Mouse (Mus musculus): Measurements from ENCODE around the gene Sh3rf1. TPM values are rescaled to one million over a fixed set of nuclear protein-coding genes. Genes with fewer than 3 reads are reported as not detected.

Sh3rf1 gene
- polyA plus RNA-seq, 1 experiment from 2014 or later, result 28.1 TPM

GRCm38 (mm10) chr8:61302029-61302368, 78.3 kb downstream of the Sh3rf1 start:
- Histone ChIP-seq H3K27ac (peak overlapping the region; percentile 42), H3K4me2 (replicated peaks) (no peak overlapping the region), H3K4me3 (no peak overlapping the region), H3K27me3 (no peaks in the 10 kb centered on the region), H3K36me3 (no peaks in the 10 kb centered on the region), H3K9ac (no peak overlapping the region), H3K9me3 (replicated peaks) (no peaks in the 10 kb centered on the region), H3K4me1 (peaks cover 16% of the 10 kb centered on the region)
- 63% methylated on average over 5 of the region's 5 CpGs for WGBS
- no peak for ATAC-seq (ENCODE audit: low FRiP score)

GRCm38 (mm10) chr8:61305451-61306070, 81.9 kb downstream of the Sh3rf1 start:
- Histone ChIP-seq H3K4me2 (replicated peaks) (no peak overlapping the region), H3K36me3 (no peaks in the 10 kb centered on the region), H3K4me1 (peaks cover 32% of the 10 kb centered on the region), H3K27ac (no peak overlapping the region), H3K9ac (no peak overlapping the region), H3K9me3 (replicated peaks) (no peaks in the 10 kb centered on the region), H3K27me3 (no peaks in the 10 kb centered on the region), H3K4me3 (no peak overlapping the region)
- ATAC-seq (ENCODE audit: low FRiP score), result no peak
- WGBS, result 90% methylated on average over 7 of the region's 7 CpGs

GRCm38 (mm10) chr8:61306501-61307112, 82.9 kb downstream of the Sh3rf1 start:
- WGBS, result 80% methylated on average over 4 of the region's 4 CpGs
- H3K4me2 ChIP-seq (replicated peaks), result no peak overlapping the region
- no peak for ATAC-seq (ENCODE audit: low FRiP score)
- H3K4me1 ChIP-seq, result peaks cover 34% of the 10 kb centered on the region
- no peaks in the 10 kb centered on the region for H3K36me3 ChIP-seq
- H3K9ac ChIP-seq, result no peak overlapping the region
- H3K9me3 ChIP-seq (replicated peaks), result no peaks in the 10 kb centered on the region
- no peaks in the 10 kb centered on the region for H3K27me3 ChIP-seq
- H3K27ac ChIP-seq, result no peak overlapping the region
- H3K4me3 ChIP-seq, result no peak overlapping the region

- no peak overlapping the region for H3K9ac ChIP-seq
- no peak overlapping the region for H3K4me3 ChIP-seq
- H3K36me3 ChIP-seq, result no peaks in the 10 kb centered on the region
- no peaks in the 10 kb centered on the region for H3K9me3 ChIP-seq (replicated peaks)
- H3K4me1 ChIP-seq, result peaks cover 28% of the 10 kb centered on the region
- H3K27me3 ChIP-seq, result no peaks in the 10 kb centered on the region
- no peak overlapping the region for H3K4me2 ChIP-seq (replicated peaks)
- H3K27ac ChIP-seq, result no peak overlapping the region
- ATAC-seq (ENCODE audit: low FRiP score), result no peak
Observed at GRCm38 (mm10) chr8:61308896-61309295, 85.2 kb downstream of the Sh3rf1 start.

- 25% methylated on average over 20 of the region's 20 CpGs for WGBS
- peak; percentile 51 for ATAC-seq (ENCODE audit: low FRiP score)
Observed at GRCm38 (mm10) chr8:61309530-61310402, 86.1 kb downstream of the Sh3rf1 start.

GRCm38 (mm10) chr8:61310403-61310871, 86.8 kb downstream of the Sh3rf1 start:
- 0 out of 2 replicates have a peak overlapping the region, but pooled peaks have one; percentile 12 for H3K27ac ChIP-seq
- H3K4me3 ChIP-seq, result no peak overlapping the region
- peaks cover 28% of the 10 kb centered on the region for H3K4me1 ChIP-seq
- no peaks in the 10 kb centered on the region for H3K27me3 ChIP-seq
- no peak for ATAC-seq (ENCODE audit: low FRiP score)
- H3K9ac ChIP-seq, result no peak overlapping the region
- 32% methylated on average over 9 of the region's 9 CpGs for WGBS
- H3K9me3 ChIP-seq (replicated peaks), result no peaks in the 10 kb centered on the region
- H3K4me2 ChIP-seq (replicated peaks), result peak overlapping the region; percentile 17; the same call in 1 of the 2 replicates
- H3K36me3 ChIP-seq, result no peaks in the 10 kb centered on the region

More at GRCm38 (mm10) chr8:61309530-61310402, 86.1 kb downstream of the Sh3rf1 start:
- Histone ChIP-seq H3K9ac (no peak overlapping the region; the same call in 1 of the 2 replicates), H3K27me3 (no peaks in the 10 kb centered on the region), H3K9me3 (replicated peaks) (no peaks in the 10 kb centered on the region), H3K27ac (peak overlapping the region; percentile 55), H3K4me2 (replicated peaks) (peak overlapping the region; percentile 29), H3K4me3 (no peak overlapping the region), H3K4me1 (peaks cover 28% of the 10 kb centered on the region), H3K36me3 (no peaks in the 10 kb centered on the region)

- Histone ChIP-seq H3K36me3 (no peaks in the 10 kb centered on the region), H3K27me3 (no peaks in the 10 kb centered on the region), H3K4me1 (peaks cover 37% of the 10 kb centered on the region), H3K4me3 (no peak overlapping the region), H3K27ac (no peak overlapping the region), H3K9ac (no peak overlapping the region), H3K9me3 (replicated peaks) (no peaks in the 10 kb centered on the region), H3K4me2 (replicated peaks) (no peak overlapping the region)
- WGBS, result 94% methylated on average over 7 of the region's 7 CpGs
- ATAC-seq (ENCODE audit: low FRiP score), result no peak
Observed at GRCm38 (mm10) chr8:61313016-61313415, 89.3 kb downstream of the Sh3rf1 start.

GRCm38 (mm10) chr8:61316012-61316767, 92.5 kb downstream of the Sh3rf1 start:
- no peak for ATAC-seq (ENCODE audit: low FRiP score)
- no peaks in the 10 kb centered on the region for H3K9me3 ChIP-seq (replicated peaks)
- H3K4me2 ChIP-seq (replicated peaks), result no peak overlapping the region
- peaks cover 11% of the 10 kb centered on the region; the same call in 1 of the 2 replicates for H3K4me1 ChIP-seq
- no peak overlapping the region for H3K9ac ChIP-seq
- no peaks in the 10 kb centered on the region for H3K27me3 ChIP-seq
- peak overlapping the region; percentile 48; the same call in 1 of the 2 replicates for H3K27ac ChIP-seq
- no peaks in the 10 kb centered on the region for H3K36me3 ChIP-seq
- no peak overlapping the region for H3K4me3 ChIP-seq
- 73% methylated on average over 10 of the region's 10 CpGs for WGBS

GRCm38 (mm10) chr8:61316813-61317534, 93.3 kb downstream of the Sh3rf1 start:
- H3K9me3 ChIP-seq (replicated peaks), result no peaks in the 10 kb centered on the region
- H3K4me3 ChIP-seq, result no peak overlapping the region
- H3K27ac ChIP-seq, result peak overlapping the region; percentile 55; the same call in 1 of the 2 replicates
- no peaks in the 10 kb centered on the region for H3K36me3 ChIP-seq
- H3K9ac ChIP-seq, result no peak overlapping the region
- ATAC-seq (ENCODE audit: low FRiP score), result no peak
- H3K4me1 ChIP-seq, result 0 out of 2 replicates have a peak, but pooled peaks cover 9% of the 10 kb centered on the region
- 56% methylated on average over 10 of the region's 10 CpGs for WGBS
- no peak overlapping the region for H3K4me2 ChIP-seq (replicated peaks)
- no peaks in the 10 kb centered on the region for H3K27me3 ChIP-seq

- no peak overlapping the region for H3K4me2 ChIP-seq (replicated peaks)
- 68% methylated on average over 6 of the region's 6 CpGs for WGBS
- H3K9me3 ChIP-seq (replicated peaks), result no peaks in the 10 kb centered on the region
- ATAC-seq (ENCODE audit: low FRiP score), result peak; percentile 21; the same call in 1 of the 2 replicates
- 0 out of 2 replicates have a peak, but pooled peaks cover 9% of the 10 kb centered on the region for H3K4me1 ChIP-seq
- H3K4me3 ChIP-seq, result no peak overlapping the region
- no peaks in the 10 kb centered on the region for H3K36me3 ChIP-seq
- peak overlapping the region; percentile 55; the same call in 1 of the 2 replicates for H3K27ac ChIP-seq
- H3K27me3 ChIP-seq, result no peaks in the 10 kb centered on the region
- no peak overlapping the region for H3K9ac ChIP-seq
Observed at GRCm38 (mm10) chr8:61317535-61318136, 94.0 kb downstream of the Sh3rf1 start.

GRCm38 (mm10) chr8:61321216-61321615, 97.5 kb downstream of the Sh3rf1 start:
- Histone ChIP-seq H3K36me3 (no peaks in the 10 kb centered on the region), H3K4me1 (peaks cover 34% of the 10 kb centered on the region), H3K27me3 (no peaks in the 10 kb centered on the region), H3K4me3 (no peak overlapping the region), H3K9ac (no peak overlapping the region), H3K27ac (no peak overlapping the region), H3K4me2 (replicated peaks) (no peak overlapping the region), H3K9me3 (replicated peaks) (no peaks in the 10 kb centered on the region)
- ATAC-seq (ENCODE audit: low FRiP score), result no peak
- WGBS, result 71% methylated on average over 3 of the region's 3 CpGs

Data from hindbrain, embryonic 12.5 days (tissue).